Mouse (Mus musculus) kidney, adult 8-10 months (tissue): Measurements from ENCODE around the gene Arl6ip5.
"Not testable (repeated sequence)": the region's sequence is repeated elsewhere in the genome, so short reads cannot be mapped to it uniquely, and the experiment has no call there.

Source experiments
- DNase-seq, 2 experiments: peaks; one replicate each; pipeline ENCODE4 v3.0.0; 2022

The Arl6ip5 gene

GRCm38 (mm10) chr6:97224505-97224904 is 14.0 kb downstream of the Arl6ip5 start:
- no peak for DNase-seq

GRCm38 (mm10) chr6:97226083-97226491 is 15.6 kb downstream of the Arl6ip5 start:
- DNase-seq, result peak in 1 of 2 experiments; percentile 29

- DNase-seq, result no peak
Observed at GRCm38 (mm10) chr6:97227067-97227847, 16.8 kb downstream of the Arl6ip5 start.

- DNase-seq, result no peak
Observed at GRCm38 (mm10) chr6:97234911-97235668, 24.6 kb downstream of the Arl6ip5 start.

- DNase-seq, result no peak
Observed at GRCm38 (mm10) chr6:97236088-97236487, 25.6 kb downstream of the Arl6ip5 start.

GRCm38 (mm10) chr6:97239360-97239759 is 28.9 kb downstream of the Arl6ip5 start:
- no peak for DNase-seq

- no peak for DNase-seq
Observed at GRCm38 (mm10) chr6:97240092-97240491, 29.6 kb downstream of the Arl6ip5 start.

GRCm38 (mm10) chr6:97242522-97242921 is 32.0 kb downstream of the Arl6ip5 start:
- DNase-seq, result no peak

- no peak for DNase-seq
Observed at GRCm38 (mm10) chr6:97245200-97245599, 34.7 kb downstream of the Arl6ip5 start.

- peak; percentile 37 to 70 for DNase-seq
Observed at GRCm38 (mm10) chr6:97250966-97251365, 40.5 kb downstream of the Arl6ip5 start.

- DNase-seq, result no peak
Observed at GRCm38 (mm10) chr6:97252086-97252485, 41.6 kb downstream of the Arl6ip5 start.

GRCm38 (mm10) chr6:97252711-97253221 is 42.3 kb downstream of the Arl6ip5 start, which contains the start of gene Lmod3:
Gene Lmod3, minus strand, starts transcription at chr6:97252759.
- DNase-seq, result peak; percentile 15 to 31

GRCm38 (mm10) chr6:97258489-97258888 is 48.0 kb downstream of the Arl6ip5 start:
- no peak for DNase-seq

- not testable (repeated sequence) for DNase-seq
Observed at GRCm38 (mm10) chr6:97259926-97260325, 49.4 kb downstream of the Arl6ip5 start.

- DNase-seq, result no peak
Observed at GRCm38 (mm10) chr6:97262229-97262628, 51.7 kb downstream of the Arl6ip5 start.

- DNase-seq, result not testable (repeated sequence)
Observed at GRCm38 (mm10) chr6:97263750-97264149, 53.3 kb downstream of the Arl6ip5 start.

- DNase-seq, result peak; percentile 18 to 20
Observed at GRCm38 (mm10) chr6:97265240-97265639, 54.8 kb downstream of the Arl6ip5 start.

- no peak for DNase-seq
Observed at GRCm38 (mm10) chr6:97265705-97266104, 55.2 kb downstream of the Arl6ip5 start.

GRCm38 (mm10) chr6:97266661-97267060 is 56.2 kb downstream of the Arl6ip5 start:
- DNase-seq, result no peak

- DNase-seq, result no peak
Observed at GRCm38 (mm10) chr6:97267132-97267531, 56.6 kb downstream of the Arl6ip5 start.

GRCm38 (mm10) chr6:97269596-97269995 is 59.1 kb downstream of the Arl6ip5 start:
- DNase-seq, result no peak

GRCm38 (mm10) chr6:97272349-97272748 is 61.9 kb downstream of the Arl6ip5 start:
- no peak for DNase-seq

- no peak for DNase-seq
Observed at GRCm38 (mm10) chr6:97273058-97273710, 62.7 kb downstream of the Arl6ip5 start.
